12 mouse cellular contexts compared by ENCODE assay signal in genomic region chr1:186017547-186017946, GRCm38 (mm10).
"Had no signal": no experiment of that assay in that cellular context is flagged by ENCODE, and none has a peak within 500 bp of the region (broad histone marks: within the 10 kb centered on the region; RNA-seq: fewer than 3 reads in every experiment).

No protein-coding gene starts in this region.

- H3K9ac ChIP-seq: kidney, embryonic 15.5 days; limb, embryonic 15.5 days; liver, embryonic 12.5 days; lung, embryonic 15.5 days; neural tube, embryonic 12.5 days had no signal

- H3K27ac ChIP-seq: kidney, embryonic 15.5 days; limb, embryonic 15.5 days; liver, embryonic 12.5 days; lung, embryonic 15.5 days; macrophage; neural tube, embryonic 12.5 days had no signal

- H3K9me3 ChIP-seq: kidney, embryonic 15.5 days; limb, embryonic 15.5 days; liver, embryonic 12.5 days; lung, embryonic 15.5 days; neural tube, embryonic 12.5 days had no signal

- H3K27me3 ChIP-seq: kidney, embryonic 15.5 days; limb, embryonic 15.5 days; liver, embryonic 12.5 days; lung, embryonic 15.5 days; neural tube, embryonic 12.5 days had no signal

- H3K36me3 ChIP-seq: kidney, embryonic 15.5 days; limb, embryonic 15.5 days; liver, embryonic 12.5 days; lung, embryonic 15.5 days; neural tube, embryonic 12.5 days had no signal

- DNase-seq: kidney, adult 18-20 months; kidney, postnatal 25 days; lung, postnatal 14 days; midbrain, embryonic 14.5 days; spleen, adult 18-20 months; thymus, postnatal 36 days had no signal

- H3K4me1 ChIP-seq: liver, embryonic 12.5 days; neural tube, embryonic 12.5 days had no signal

- H3K4me3 ChIP-seq: kidney, embryonic 15.5 days; limb, embryonic 15.5 days; liver, embryonic 12.5 days; lung, embryonic 15.5 days; neural tube, embryonic 12.5 days had no signal

- ATAC-seq: liver, embryonic 12.5 days had no signal

- H3K4me2 ChIP-seq: kidney, embryonic 15.5 days; limb, embryonic 15.5 days; liver, embryonic 12.5 days; lung, embryonic 15.5 days; neural tube, embryonic 12.5 days had no signal
